8 mouse cellular contexts compared by ENCODE assay signal in genomic region chr19:45308676-45309275, GRCm38 (mm10). TPM values are rescaled to one million over a fixed set of nuclear protein-coding genes. Genes with fewer than 3 reads are reported as not detected.
DNase-seq lines count a peak whose midpoint lies in the region; ATAC-seq and TF ChIP-seq lines count a peak whose summit lies in the region.

No protein-coding gene starts in this region.

- H3K79me2 ChIP-seq in heart, adult 2 months (replicated peaks; ENCODE audit: control insufficient read depth, insufficient read depth, low read length), result no peaks in the 10 kb centered on the region

- no peak overlapping the region for H3K27ac ChIP-seq in heart, adult 2 months
- H3K27ac ChIP-seq in neural tube, embryonic 15.5 days (replicated peaks), result no peak overlapping the region
- H3K27ac ChIP-seq in midbrain, embryonic 15.5 days, result no peak overlapping the region

- ATAC-seq in neural tube, embryonic 15.5 days (ENCODE audit: low FRiP score), result no peak
- no peak for ATAC-seq in midbrain, embryonic 15.5 days (replicated peaks)

- WGBS in heart, adult 2 months, result 67% methylated on average over 8 of the region's 8 CpGs
- WGBS in large intestine, adult 2 months, result 51% methylated on average over 8 of the region's 8 CpGs
- WGBS in neural tube, embryonic 15.5 days, result 60% methylated on average over 8 of the region's 8 CpGs
- 63% methylated on average over 8 of the region's 8 CpGs for WGBS in midbrain, embryonic 15.5 days

- peak; percentile 56 for TF ChIP-seq CTCF in heart, adult 2 months (IDR thresholded peaks at IDR 0.05)

- no peaks in the 10 kb centered on the region for H3K9me3 ChIP-seq in neural tube, embryonic 15.5 days (replicated peaks)
- no peaks in the 10 kb centered on the region for H3K9me3 ChIP-seq in midbrain, embryonic 15.5 days

- no peak overlapping the region for H3K9ac ChIP-seq in heart, adult 2 months (ENCODE audit: low read depth, low read length)
- H3K9ac ChIP-seq in neural tube, embryonic 15.5 days (replicated peaks), result no peak overlapping the region
- no peak overlapping the region for H3K9ac ChIP-seq in midbrain, embryonic 15.5 days

- H3K4me3 ChIP-seq in heart, adult 2 months, result no peak overlapping the region
- H3K4me3 ChIP-seq in neural tube, embryonic 15.5 days (replicated peaks), result no peak overlapping the region
- H3K4me3 ChIP-seq in midbrain, embryonic 15.5 days, result no peak overlapping the region

- no peaks in the 10 kb centered on the region for H3K36me3 ChIP-seq in heart, adult 2 months (ENCODE audit: control insufficient read depth, insufficient read depth, low read length)
- H3K36me3 ChIP-seq in neural tube, embryonic 15.5 days, result no peaks in the 10 kb centered on the region
- no peaks in the 10 kb centered on the region for H3K36me3 ChIP-seq in midbrain, embryonic 15.5 days (replicated peaks)

- H3K27me3 ChIP-seq in heart, adult 2 months (ENCODE audit: control insufficient read depth, insufficient read depth, low read length), result no peaks in the 10 kb centered on the region
- H3K27me3 ChIP-seq in neural tube, embryonic 15.5 days (replicated peaks), result 0 out of 2 replicates have a peak, but pooled peaks cover 4% of the 10 kb centered on the region
- H3K27me3 ChIP-seq in midbrain, embryonic 15.5 days (replicated peaks), result peaks cover 41% of the 10 kb centered on the region

- TF ChIP-seq POLR2A in heart, adult 2 months (IDR thresholded peaks at IDR 0.05; ENCODE audit: insufficient read depth, low read depth, low read length), result no peak

- H3K4me1 ChIP-seq in heart, adult 2 months (ENCODE audit: control insufficient read depth, insufficient read depth, low read length), result peaks cover 3% of the 10 kb centered on the region; the same call in 1 of the 2 replicates
- H3K4me1 ChIP-seq in neural tube, embryonic 15.5 days, result peaks cover 55% of the 10 kb centered on the region
- H3K4me1 ChIP-seq in midbrain, embryonic 15.5 days, result peaks cover 46% of the 10 kb centered on the region

- intact Hi-C loops in heart, adult 2 months (cut with DNase I), result no loop called here

- H3K4me2 ChIP-seq in neural tube, embryonic 15.5 days, result no peak overlapping the region
- no peak overlapping the region for H3K4me2 ChIP-seq in midbrain, embryonic 15.5 days

- DNase-seq in heart, adult 2 months, result peak in 1 of 2 experiments; percentile 40
- no peak for DNase-seq in heart, adult 9 months (ENCODE audit: low spot score in 2 of 2)
- peak; percentile 58 for DNase-seq in A20 (ENCODE audit: low read depth, low spot score)
- DNase-seq in adrenal gland, postnatal 25 days, result peak; percentile 40
- DNase-seq in large intestine, adult 2 months (ENCODE audit: low read depth, low spot score), result peak; percentile 27
- no peak for DNase-seq in layer of hippocampus, adult 9-10 months (ENCODE audit: low spot score)

- TF ChIP-seq EP300 in heart, adult 2 months (IDR thresholded peaks at IDR 0.05; ENCODE audit: insufficient read depth, low read depth, low read length), result no peak

RNA-seq across cellular contexts. Expression of gene Btrc, which starts 54.8 kb away (rescaled TPM):
- 10 to 100 TPM; 19.6 to 20.4 TPM for total RNA-seq in heart, adult 2 months (2021)
- polyA plus RNA-seq in heart, adult 2 months (2012; rRNA removed), result 10.4 and 18.0 TPM in 2 replicates
- 32.8 and 42.6 TPM in 2 replicates for total RNA-seq in adrenal gland, postnatal 25 days (2021)
- 6.4 and 6.5 TPM in 2 replicates for polyA plus RNA-seq in large intestine, adult 2 months (2012; rRNA removed)
- 64.8 and 68.2 TPM in 2 replicates for polyA plus RNA-seq in neural tube, embryonic 15.5 days (2015; fragmentation: Nextera tagmentation; extraction: Ambion mirVana)
- 65.9 and 66.7 TPM in 2 replicates for polyA plus RNA-seq in midbrain, embryonic 15.5 days (2015; fragmentation: Nextera tagmentation; extraction: Ambion mirVana)

Comparison
In these comparisons a context has a peak if more than half of its experiments do, and no peak if none do; other contexts are left out.
1. DNase-seq: peak in A20 (single experiment), adrenal gland, postnatal 25 days (single experiment) and large intestine, adult 2 months (single experiment); none in heart, adult 9 months (0 of 2) and layer of hippocampus, adult 9-10 months (single experiment).